Mouse (Mus musculus) hindbrain, embryonic 12.5 days (tissue): ENCODE measurements at regions not wholly inside any gene's neighbourhood (a gene's known extent, or its start where the extent isn't known, plus 50 kb on each side); places are given as distances from the start of the nearest gene placed in this dataset.
A peak's percentile ranks its signal among the peaks of the same experiment; 100 is the strongest.

Source experiments
- ATAC-seq: fragments of 200-750 bp; cut with Nextera tagmentation; 2 replicates; pipeline ENCODE4 v1.8.0; 2017; ENCODE audit warnings: moderate TSS enrichment; ENCODE audit not compliant: low FRiP score
- H3K27ac ChIP-seq: fragments of 300-500 bp; sonication (generic); 2 replicates; pipeline ENCODE4 v1.5.1; 2016; ENCODE audit warnings: mild to moderate bottlenecking
- H3K27me3 ChIP-seq: fragments of 300-500 bp; sonication (generic); 2 replicates; pipeline ENCODE4 v1.6.1; 2016; ENCODE audit warnings: mild to moderate bottlenecking
- H3K36me3 ChIP-seq: fragments of 300-500 bp; sonication (generic); 2 replicates; pipeline ENCODE4 v1.6.1; 2016; ENCODE audit warnings: mild to moderate bottlenecking
- H3K4me1 ChIP-seq: fragments of 300-500 bp; sonication (generic); 2 replicates; pipeline ENCODE4 v1.6.1; 2016
- H3K4me2 ChIP-seq: fragments of 300-500 bp; sonication (generic); replicated peaks from 2 replicates; pipeline ENCODE4 v1.6.1; 2016; ENCODE audit warnings: mild to moderate bottlenecking
- H3K4me3 ChIP-seq: fragments of 300-500 bp; sonication (generic); 2 replicates; pipeline ENCODE4 v1.5.1; 2016; ENCODE audit warnings: mild to moderate bottlenecking
- H3K9ac ChIP-seq: fragments of 300-500 bp; sonication (generic); 2 replicates; pipeline ENCODE4 v1.6.1; 2016; ENCODE audit warnings: mild to moderate bottlenecking, moderate library complexity
- H3K9me3 ChIP-seq: fragments of 300-500 bp; sonication (generic); replicated peaks from 2 replicates; pipeline ENCODE4 v1.6.1; 2016; ENCODE audit warnings: mild to moderate bottlenecking
- WGBS: fragments of 180-500 bp; shearing (Covaris S2); methylation state at CpG from one replicate; pipeline ENCODE4 v1.1.7; 2016; 5-methylcytosine and 5-hydroxymethylcytosine counted together

- Histone ChIP-seq H3K4me2 (no peak overlapping the region), H3K27me3 (no peaks in the 10 kb centered on the region), H3K27ac (no peak overlapping the region), H3K4me3 (no peak overlapping the region), H3K36me3 (no peaks in the 10 kb centered on the region), H3K9ac (no peak overlapping the region), H3K9me3 (no peaks in the 10 kb centered on the region), H3K4me1 (no peaks in the 10 kb centered on the region)
- WGBS = 80% methylated on average over 19 of the region's 19 CpGs
- ATAC-seq = no peak
Measured at GRCm38 (mm10) chr16:73835715-73836440, 575.7 kb downstream of the Robo2 start.

GRCm38 (mm10) chr16:73821387-73822338 is 590.0 kb downstream of the Robo2 start:
- Histone ChIP-seq H3K4me2 (no peak overlapping the region), H3K27ac (no peak overlapping the region), H3K36me3 (no peaks in the 10 kb centered on the region), H3K4me3 (no peak overlapping the region), H3K27me3 (no peaks in the 10 kb centered on the region), H3K9me3 (no peaks in the 10 kb centered on the region), H3K9ac (no peak overlapping the region), H3K4me1 (no peaks in the 10 kb centered on the region)
- WGBS = 61% methylated on average over 10 of the region's 10 CpGs
- no peak for ATAC-seq

- Histone ChIP-seq H3K9ac (no peak overlapping the region), H3K27ac (no peak overlapping the region), H3K9me3 (no peaks in the 10 kb centered on the region), H3K27me3 (no peaks in the 10 kb centered on the region), H3K4me3 (no peak overlapping the region), H3K36me3 (no peaks in the 10 kb centered on the region), H3K4me2 (no peak overlapping the region), H3K4me1 (no peaks in the 10 kb centered on the region)
- ATAC-seq = no peak
- 93% methylated on average over 3 of the region's 3 CpGs for WGBS
Measured at GRCm38 (mm10) chr16:73804572-73804971, 607.1 kb downstream of the Robo2 start.

- ATAC-seq = no peak
- no peaks in the 10 kb centered on the region for H3K9me3 ChIP-seq
- 87% methylated on average over 6 of the region's 6 CpGs for WGBS
- H3K4me3 ChIP-seq = no peak overlapping the region
- H3K27ac ChIP-seq = no peak overlapping the region
- no peaks in the 10 kb centered on the region for H3K4me1 ChIP-seq
- no peaks in the 10 kb centered on the region for H3K27me3 ChIP-seq
- no peak overlapping the region for H3K4me2 ChIP-seq
- H3K9ac ChIP-seq = no peak overlapping the region
- H3K36me3 ChIP-seq = no peaks in the 10 kb centered on the region
Measured at GRCm38 (mm10) chr16:73796528-73797171, 615.0 kb downstream of the Robo2 start.

- no peaks in the 10 kb centered on the region for H3K9me3 ChIP-seq
- H3K36me3 ChIP-seq = no peaks in the 10 kb centered on the region
- H3K4me2 ChIP-seq = no peak overlapping the region
- no peaks in the 10 kb centered on the region for H3K27me3 ChIP-seq
- peak; percentile 88 for ATAC-seq
- H3K4me1 ChIP-seq = 0 out of 2 replicates have a peak, but pooled peaks cover 2% of the 10 kb centered on the region
- H3K9ac ChIP-seq = no peak overlapping the region
- no peak overlapping the region for H3K4me3 ChIP-seq
- 68% methylated on average over 2 of the region's 2 CpGs for WGBS
- H3K27ac ChIP-seq = peak overlapping the region; percentile 68
Measured at GRCm38 (mm10) chr16:73785074-73785438, 626.6 kb downstream of the Robo2 start.

- H3K4me1 ChIP-seq = 0 out of 2 replicates have a peak, but pooled peaks cover 2% of the 10 kb centered on the region
- H3K27me3 ChIP-seq = no peaks in the 10 kb centered on the region
- peak; percentile 93 for ATAC-seq
- no peak overlapping the region for H3K4me3 ChIP-seq
- no peak overlapping the region for H3K4me2 ChIP-seq
- no peaks in the 10 kb centered on the region for H3K36me3 ChIP-seq
- peak overlapping the region; percentile 68 for H3K27ac ChIP-seq
- no peaks in the 10 kb centered on the region for H3K9me3 ChIP-seq
- WGBS = 68% methylated on average over 10 of the region's 10 CpGs
- no peak overlapping the region for H3K9ac ChIP-seq
Measured at GRCm38 (mm10) chr16:73784296-73785073, 627.1 kb downstream of the Robo2 start.

GRCm38 (mm10) chr16:73772454-73772853 is 639.2 kb downstream of the Robo2 start:
- Histone ChIP-seq H3K4me1 (no peaks in the 10 kb centered on the region), H3K9ac (no peak overlapping the region), H3K9me3 (no peaks in the 10 kb centered on the region), H3K27me3 (no peaks in the 10 kb centered on the region), H3K4me3 (no peak overlapping the region), H3K36me3 (no peaks in the 10 kb centered on the region), H3K27ac (no peak overlapping the region), H3K4me2 (no peak overlapping the region)
- WGBS = 89% methylated on average over 5 of the region's 5 CpGs
- no peak for ATAC-seq

GRCm38 (mm10) chr16:73770440-73770856 is 641.2 kb downstream of the Robo2 start:
- H3K36me3 ChIP-seq = no peaks in the 10 kb centered on the region
- no peak overlapping the region for H3K4me2 ChIP-seq
- H3K9me3 ChIP-seq = no peaks in the 10 kb centered on the region
- 71% methylated on average over 5 of the region's 5 CpGs for WGBS
- no peak overlapping the region for H3K27ac ChIP-seq
- no peak overlapping the region for H3K9ac ChIP-seq
- no peak for ATAC-seq
- no peaks in the 10 kb centered on the region for H3K27me3 ChIP-seq
- H3K4me1 ChIP-seq = no peaks in the 10 kb centered on the region
- H3K4me3 ChIP-seq = no peak overlapping the region

- Histone ChIP-seq H3K36me3 (no peaks in the 10 kb centered on the region), H3K4me2 (no peak overlapping the region), H3K27me3 (no peaks in the 10 kb centered on the region), H3K27ac (no peak overlapping the region), H3K4me3 (no peak overlapping the region), H3K9ac (no peak overlapping the region), H3K9me3 (no peaks in the 10 kb centered on the region), H3K4me1 (no peaks in the 10 kb centered on the region)
- WGBS = 84% methylated on average over 5 of the region's 5 CpGs
- ATAC-seq = no peak
Measured at GRCm38 (mm10) chr16:73769729-73770128, 641.9 kb downstream of the Robo2 start.

GRCm38 (mm10) chr16:73768706-73769105 is 642.9 kb downstream of the Robo2 start:
- Histone ChIP-seq H3K27me3 (no peaks in the 10 kb centered on the region), H3K9me3 (no peaks in the 10 kb centered on the region), H3K27ac (no peak overlapping the region), H3K4me2 (no peak overlapping the region), H3K9ac (no peak overlapping the region), H3K4me3 (no peak overlapping the region), H3K4me1 (no peaks in the 10 kb centered on the region), H3K36me3 (no peaks in the 10 kb centered on the region)
- no peak for ATAC-seq
- 99% methylated on average over 2 of the region's 2 CpGs for WGBS

- ATAC-seq = no peak
- H3K4me1 ChIP-seq = no peaks in the 10 kb centered on the region
- H3K27ac ChIP-seq = no peak overlapping the region
- WGBS = 81% methylated on average over 3 of the region's 3 CpGs
- no peaks in the 10 kb centered on the region for H3K27me3 ChIP-seq
- no peaks in the 10 kb centered on the region for H3K36me3 ChIP-seq
- no peak overlapping the region for H3K4me2 ChIP-seq
- H3K9ac ChIP-seq = no peak overlapping the region
- no peak overlapping the region for H3K4me3 ChIP-seq
- H3K9me3 ChIP-seq = no peaks in the 10 kb centered on the region
Measured at GRCm38 (mm10) chr16:73765184-73765583, 646.4 kb downstream of the Robo2 start.

- 44% methylated on average over 3 of the region's 3 CpGs for WGBS
- no peak overlapping the region for H3K4me2 ChIP-seq
- no peaks in the 10 kb centered on the region for H3K36me3 ChIP-seq
- H3K4me3 ChIP-seq = no peak overlapping the region
- no peaks in the 10 kb centered on the region for H3K9me3 ChIP-seq
- no peak overlapping the region for H3K9ac ChIP-seq
- no peaks in the 10 kb centered on the region for H3K4me1 ChIP-seq
- no peak for ATAC-seq
- no peaks in the 10 kb centered on the region for H3K27me3 ChIP-seq
- H3K27ac ChIP-seq = no peak overlapping the region
Measured at GRCm38 (mm10) chr16:73760921-73761320, 650.7 kb downstream of the Robo2 start.
